Mouse (Mus musculus) thymus, postnatal 0 days (tissue): ENCODE data around the gene Agpat2. TPM values are rescaled to one million over a fixed set of nuclear protein-coding genes. Genes with fewer than 3 reads are reported as not detected.

Experiments used
- DNase-seq: peaks from one replicate; pipeline ENCODE4 v3.0.0-alpha.2; 2015; ENCODE audit warnings: low spot score
- polyA plus RNA-seq: library from polyadenylated mRNA; unstranded; fragments of >200 nt; fragmentation: Nextera tagmentation; extraction: Ambion mirVana; gene quantifications from 2 replicates; pipeline ENCODE4 v1.2.1, GENCODE M21; 2015

Agpat2 gene
- polyA plus RNA-seq, 1 experiment from 2014 or later: 14.7 TPM

DNA sequence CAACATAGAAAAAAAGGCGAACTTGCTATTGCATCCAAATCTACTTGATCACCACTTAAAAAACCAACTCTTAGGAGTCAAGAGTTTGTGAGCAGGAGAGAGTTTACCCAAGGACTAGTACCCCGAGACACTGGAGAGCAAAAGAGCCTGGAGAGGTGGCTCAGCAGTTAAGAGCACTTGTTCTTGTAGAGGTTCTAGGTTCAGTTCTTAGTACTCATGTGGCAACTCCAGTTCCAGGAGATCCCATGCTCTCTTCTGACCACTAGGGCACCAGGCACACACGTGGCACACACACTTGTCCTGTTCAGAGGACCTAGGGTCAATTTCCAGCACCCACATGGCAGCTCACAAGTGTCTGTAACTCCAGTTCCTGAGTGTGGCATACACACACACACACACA lies 21.9 kb upstream of the Agpat2 start:
- DNase-seq: no peak

DNA sequence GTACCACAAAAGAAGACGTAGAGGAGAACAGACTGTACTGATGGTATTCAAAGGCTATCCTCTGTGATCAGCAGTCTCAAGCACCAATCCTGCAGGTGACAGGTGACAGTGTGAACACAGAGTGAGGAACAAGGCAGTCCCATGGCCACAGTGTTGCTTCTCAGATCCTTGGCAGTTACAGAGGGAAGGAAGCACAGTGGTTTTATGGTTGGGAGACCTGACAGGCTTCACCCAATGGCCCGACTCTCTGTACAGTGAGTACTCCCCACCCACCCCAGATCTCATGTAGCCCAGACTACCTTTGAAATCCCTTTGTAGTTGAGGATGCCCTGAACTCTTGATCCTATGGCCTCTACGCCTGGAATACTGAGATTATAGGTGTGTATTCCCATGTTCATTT lies 21.2 kb upstream of the Agpat2 start:
- DNase-seq: no peak

DNA sequence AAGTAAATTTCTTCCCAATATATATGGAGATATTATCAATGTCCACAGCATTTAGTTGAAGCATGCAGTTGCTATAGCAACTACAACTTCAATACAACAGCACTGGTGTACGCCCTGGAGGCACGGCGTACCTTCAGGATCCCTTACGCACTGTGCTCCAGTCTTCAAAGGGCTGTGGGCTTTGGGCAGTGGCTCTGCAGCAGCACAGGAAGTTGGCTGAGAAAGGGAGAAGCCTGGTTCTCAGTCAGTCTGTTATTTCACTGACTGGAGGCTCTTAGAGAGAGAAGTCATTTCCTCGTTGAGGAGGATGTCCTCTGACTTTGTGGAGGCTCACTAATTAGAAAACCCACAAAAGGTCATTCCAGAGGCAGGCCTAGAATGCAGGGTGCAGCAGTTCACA lies 18.8 kb upstream of the Agpat2 start:
- DNase-seq: peak; percentile 69

DNA sequence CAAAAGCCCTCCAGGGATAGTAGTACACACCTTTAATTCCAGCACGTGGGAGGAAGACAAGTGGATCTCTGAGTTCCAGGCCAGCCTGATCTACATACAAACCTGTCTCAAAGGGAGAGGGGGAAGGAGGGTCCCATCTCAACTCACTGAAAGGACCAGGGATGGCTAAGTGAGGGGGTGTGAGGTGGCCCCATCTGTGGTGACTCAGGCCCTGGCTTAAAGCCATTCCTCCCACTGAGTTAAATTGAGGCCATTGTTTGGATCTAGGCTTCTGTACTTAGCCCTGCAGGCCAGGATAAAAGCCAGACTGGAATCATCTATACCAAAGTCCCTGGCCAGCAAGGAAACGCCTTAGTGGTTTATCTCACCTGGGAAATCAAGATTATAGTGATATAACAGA lies 17.0 kb upstream of the Agpat2 start:
- no peak for DNase-seq

GRCm38 (mm10) chr2:26617928-26618327 lies 13.7 kb upstream of the Agpat2 start:
- no peak for DNase-seq

- DNase-seq: no peak
Observed at GRCm38 (mm10) chr2:26617331-26617730, 13.1 kb upstream of the Agpat2 start.

GRCm38 (mm10) chr2:26615459-26616124 lies 11.4 kb upstream of the Agpat2 start:
- no peak for DNase-seq

GRCm38 (mm10) chr2:26614903-26615302 lies 10.7 kb upstream of the Agpat2 start:
- no peak for DNase-seq

- no peak for DNase-seq
Observed at GRCm38 (mm10) chr2:26611896-26612295, 7.7 kb upstream of the Agpat2 start.

DNA sequence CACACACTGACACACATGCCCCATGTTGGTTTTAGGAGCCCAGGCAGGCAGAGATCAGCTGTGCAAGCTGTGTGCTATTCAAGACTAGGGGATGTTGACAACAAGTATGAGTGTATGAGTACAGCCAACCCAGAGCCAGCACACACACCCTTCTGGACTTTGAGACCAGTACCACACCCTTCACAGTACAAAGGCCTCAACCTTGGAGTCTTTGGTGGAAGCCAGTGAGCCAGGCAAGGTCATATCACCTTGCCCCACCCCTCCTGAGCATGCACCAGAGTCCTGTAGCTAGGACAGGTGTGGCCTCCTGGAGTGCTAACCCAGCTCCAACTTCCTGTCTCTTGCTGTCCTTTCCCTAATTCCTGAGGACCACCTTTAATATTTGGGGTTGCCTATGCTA lies 6.8 kb upstream of the Agpat2 start:
- no peak for DNase-seq

DNA sequence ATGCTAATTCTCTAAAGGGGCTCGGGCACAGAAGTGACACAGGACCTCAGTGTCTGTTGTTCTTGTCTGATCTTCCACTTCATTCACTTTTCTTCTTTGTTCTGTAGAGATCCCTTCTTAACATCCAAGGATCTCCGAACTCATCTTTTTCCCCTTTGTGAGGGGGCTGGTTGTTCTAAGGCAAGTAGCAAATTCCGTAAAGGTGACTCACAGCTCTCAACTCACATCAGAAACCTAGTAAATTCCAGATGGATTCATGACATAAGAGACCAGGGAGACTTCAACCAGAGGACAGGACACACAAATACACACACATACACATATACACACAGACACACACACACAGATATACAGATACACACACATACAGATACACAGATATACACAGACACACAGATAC lies 6.3 kb upstream of the Agpat2 start:
- no peak for DNase-seq

DNA sequence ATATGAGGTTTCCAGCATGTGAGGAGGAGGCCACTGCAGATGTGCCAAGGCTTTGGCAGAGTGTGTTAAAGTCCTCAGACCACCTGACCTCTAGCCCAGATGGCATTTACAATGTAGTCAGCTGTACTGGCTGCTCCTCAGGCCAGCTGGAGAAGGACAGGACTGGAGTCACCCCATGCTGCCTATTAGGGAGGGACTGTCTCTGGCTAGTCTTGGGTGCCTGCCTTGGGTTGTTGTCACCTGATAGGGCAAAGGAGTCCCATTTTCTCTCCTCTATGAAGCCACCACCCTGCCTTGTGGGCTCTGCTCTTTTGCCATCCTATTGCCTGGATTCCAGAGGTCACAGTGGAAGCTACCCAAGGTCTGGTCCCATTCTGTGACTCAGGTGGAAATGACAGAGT lies 5.0 kb upstream of the Agpat2 start:
- DNase-seq: no peak

GRCm38 (mm10) chr2:26608781-26609180 lies 4.6 kb upstream of the Agpat2 start:
- DNase-seq: no peak

DNA sequence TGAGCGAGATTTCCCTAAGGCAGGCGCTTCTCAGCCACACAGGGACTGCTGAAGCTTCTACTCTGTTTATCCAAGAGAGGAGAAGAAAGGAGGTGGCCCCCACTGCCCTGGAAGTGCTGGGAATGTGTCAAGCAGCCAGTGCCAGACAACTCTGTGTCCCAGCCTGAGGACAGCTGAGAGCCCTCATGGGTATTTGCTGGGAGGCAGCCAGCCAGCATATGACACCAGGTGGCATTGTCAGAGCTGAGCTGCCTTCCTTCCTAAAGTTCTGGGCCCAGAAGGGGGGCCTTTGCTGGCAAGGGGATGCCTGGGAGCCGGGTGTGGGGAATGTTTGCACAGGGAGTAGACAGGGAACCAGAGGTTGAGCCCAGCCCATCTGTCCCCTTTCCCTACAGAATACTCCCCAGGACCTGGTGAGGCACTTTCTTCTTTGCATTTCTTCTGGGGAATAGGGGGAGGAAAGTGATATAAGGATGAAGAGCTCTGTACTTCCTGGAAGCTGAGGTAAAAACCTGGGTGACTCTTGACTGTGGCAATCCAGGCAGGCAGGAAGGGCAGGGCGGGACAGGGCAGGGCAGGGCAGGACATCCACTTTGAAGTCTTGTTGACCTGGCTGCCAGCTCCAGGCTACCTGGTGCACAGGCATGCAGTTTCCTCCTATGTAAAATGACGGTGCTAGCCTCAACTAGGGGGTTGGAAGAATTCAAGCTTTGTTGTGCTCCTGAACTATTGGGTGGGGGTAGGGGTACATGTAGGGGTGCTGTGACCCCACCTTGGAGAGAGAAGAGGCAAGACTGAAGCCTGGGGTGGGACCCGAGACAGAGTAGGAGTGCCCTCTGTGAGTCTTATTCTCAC lies 3.1 kb upstream of the Agpat2 start:
- no peak for DNase-seq

- no peak for DNase-seq
Observed at GRCm38 (mm10) chr2:26606579-26606978, 2.4 kb upstream of the Agpat2 start.

DNA sequence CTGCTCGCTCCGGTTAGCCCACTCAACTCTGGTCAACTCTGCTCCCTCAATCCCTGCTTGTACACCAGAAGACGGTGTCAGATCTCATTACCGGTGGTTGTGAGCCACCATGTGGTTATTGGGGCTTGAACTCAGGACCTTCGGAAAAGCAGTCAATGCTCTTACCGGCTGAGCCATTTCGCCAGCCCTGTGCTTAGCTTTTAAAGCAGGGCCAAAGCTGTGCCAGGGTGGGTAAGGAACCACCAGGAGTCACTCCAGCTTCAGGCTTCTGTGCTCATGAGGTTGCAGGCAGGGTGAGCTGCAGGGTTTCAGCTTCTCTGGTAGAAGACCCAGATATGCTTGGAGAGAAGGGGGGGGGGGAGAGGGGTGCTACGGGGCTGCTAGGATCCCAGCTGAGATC lies 1.1 kb upstream of the Agpat2 start:
- DNase-seq: no peak

- no peak for DNase-seq
Observed at GRCm38 (mm10) chr2:26603159-26603558, 1.1 kb downstream of the Agpat2 start.

- no peak for DNase-seq
Observed at GRCm38 (mm10) chr2:26602631-26603030, 1.6 kb downstream of the Agpat2 start.

GRCm38 (mm10) chr2:26601595-26601994 lies 2.6 kb downstream of the Agpat2 start:
- DNase-seq: no peak

- DNase-seq: no peak
Observed at GRCm38 (mm10) chr2:26600664-26601063, 3.6 kb downstream of the Agpat2 start.

DNA sequence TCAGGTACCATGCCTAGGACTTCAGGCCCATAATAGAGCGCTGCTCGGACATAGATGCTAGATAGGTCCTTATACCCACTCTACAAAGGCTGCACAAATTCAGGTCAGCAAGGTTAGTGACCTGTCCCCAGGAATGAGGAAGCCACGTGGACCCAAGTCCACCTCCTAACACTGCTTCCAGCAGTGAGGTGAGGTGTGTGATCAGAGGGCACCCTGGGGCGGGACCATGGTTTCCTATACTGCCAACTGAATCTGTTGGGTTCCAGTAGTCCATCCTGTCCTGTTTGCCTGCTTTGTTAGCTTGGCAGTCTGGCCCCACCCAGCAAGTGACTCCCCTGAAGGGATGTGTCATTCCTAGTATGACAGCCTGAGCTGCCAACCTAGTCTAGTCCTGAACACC lies 4.3 kb downstream of the Agpat2 start:
- no peak for DNase-seq

DNA sequence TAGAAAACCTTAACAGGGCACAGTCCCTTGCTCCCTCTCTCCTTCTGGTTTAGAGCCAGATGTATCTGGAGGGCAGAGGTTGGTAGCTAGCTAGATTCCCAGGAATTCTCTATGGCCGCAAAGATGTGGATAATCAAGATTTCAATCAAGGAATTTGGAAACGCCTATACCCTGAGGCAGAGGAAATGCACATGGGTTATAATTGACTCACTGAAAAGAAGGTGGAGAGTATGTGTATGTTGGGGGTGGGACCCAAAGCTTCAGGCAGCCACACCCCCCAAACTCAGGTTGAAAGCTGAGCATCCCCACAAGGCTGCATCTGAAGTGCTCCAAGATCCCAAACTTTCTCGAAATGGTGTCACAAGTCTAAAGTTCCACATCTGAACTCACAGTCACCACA lies 5.8 kb downstream of the Agpat2 start:
- no peak for DNase-seq

DNA sequence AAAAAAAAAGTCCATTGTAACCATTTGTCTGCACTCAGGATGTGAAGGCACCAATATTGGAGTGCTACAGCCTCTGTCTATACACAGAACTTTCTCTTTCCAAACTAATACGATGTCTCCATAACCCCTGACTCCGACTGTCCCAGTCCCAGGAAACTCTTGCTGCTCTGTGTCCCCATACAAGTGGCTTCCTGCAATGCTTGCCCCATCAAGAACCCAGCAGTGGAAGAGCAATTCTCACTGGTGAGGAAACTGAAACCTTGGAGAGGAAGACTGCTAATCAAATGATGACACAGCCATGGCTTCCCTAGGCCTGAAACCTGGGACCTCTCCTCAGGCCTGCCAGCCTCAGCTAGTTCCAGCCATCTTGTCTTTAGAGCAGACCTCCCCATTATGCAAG lies 6.4 kb downstream of the Agpat2 start:
- DNase-seq: no peak
